Mouse (Mus musculus) thymus, adult 2 months (tissue): ENCODE data around the gene Dynlrb1. TPM values are rescaled to one million over a fixed set of nuclear protein-coding genes. Genes with fewer than 3 reads are reported as not detected.

Experiments used
- DNase-seq: peaks from one replicate; pipeline ENCODE4 v3.0.0; 2021
- H3K27ac ChIP-seq: fragments of 200-500 bp; 2 replicates; pipeline ENCODE4 v1.5.1; 2012; ENCODE audit warnings: low read length, control low read depth; ENCODE audit not compliant: control insufficient read depth, insufficient read depth
- H3K27me3 ChIP-seq: fragments of 200-500 bp; 2 replicates; pipeline ENCODE4 v1.6.1; 2012; ENCODE audit warnings: mild to moderate bottlenecking, low read length, moderate library complexity, mixed read lengths; ENCODE audit not compliant: control insufficient read depth, insufficient read depth
- H3K36me3 ChIP-seq: fragments of 200-500 bp; 2 replicates; pipeline ENCODE4 v1.6.1; 2012; ENCODE audit warnings: mild to moderate bottlenecking, low read length, moderate library complexity; ENCODE audit not compliant: control insufficient read depth, insufficient read depth
- H3K4me1 ChIP-seq: fragments of 200-500 bp; replicated peaks from 2 replicates; pipeline ENCODE4 v1.6.1; 2012; ENCODE audit warnings: low read length; ENCODE audit not compliant: control insufficient read depth, insufficient read depth
- H3K4me3 ChIP-seq: fragments of 200-500 bp; 2 replicates; pipeline ENCODE4 v1.5.1; 2012; ENCODE audit warnings: mild to moderate bottlenecking, low read length, control low read depth, moderate library complexity; ENCODE audit not compliant: control insufficient read depth, insufficient read depth
- CTCF ChIP-seq: fragments of 200-500 bp; IDR thresholded peaks from 2 replicates; pipeline ENCODE4 v1.5.1; 2012; ENCODE audit warnings: mild to moderate bottlenecking, control low read depth, low read length, moderate library complexity, borderline replicate concordance; ENCODE audit not compliant: control insufficient read depth, poor library complexity, insufficient read depth; ENCODE audit errors: extremely low read depth
- POLR2A ChIP-seq: fragments of 200-500 bp; IDR thresholded peaks from 2 replicates; pipeline ENCODE4 v1.6.1; 2012; ENCODE audit warnings: mild to moderate bottlenecking, low read length, control low read depth, moderate library complexity; ENCODE audit not compliant: control insufficient read depth, poor library complexity, insufficient read depth; ENCODE audit errors: extremely low read depth
- WGBS: fragments of 180-500 bp; shearing (Covaris S2); methylation state at CpG from one replicate; pipeline ENCODE4 v1.1.7; 2018; 5-methylcytosine and 5-hydroxymethylcytosine counted together
- polyA plus RNA-seq: library from polyadenylated mRNA; depleted of rRNA; stranded (reverse); fragments of >200 nt; gene quantifications from 2 replicates; pipeline ENCODE4 v1.2.3, GENCODE M21; 2012; rRNA removed

Gene Dynlrb1
- polyA plus RNA-seq, 1 experiment, result 303 TPM

DNA sequence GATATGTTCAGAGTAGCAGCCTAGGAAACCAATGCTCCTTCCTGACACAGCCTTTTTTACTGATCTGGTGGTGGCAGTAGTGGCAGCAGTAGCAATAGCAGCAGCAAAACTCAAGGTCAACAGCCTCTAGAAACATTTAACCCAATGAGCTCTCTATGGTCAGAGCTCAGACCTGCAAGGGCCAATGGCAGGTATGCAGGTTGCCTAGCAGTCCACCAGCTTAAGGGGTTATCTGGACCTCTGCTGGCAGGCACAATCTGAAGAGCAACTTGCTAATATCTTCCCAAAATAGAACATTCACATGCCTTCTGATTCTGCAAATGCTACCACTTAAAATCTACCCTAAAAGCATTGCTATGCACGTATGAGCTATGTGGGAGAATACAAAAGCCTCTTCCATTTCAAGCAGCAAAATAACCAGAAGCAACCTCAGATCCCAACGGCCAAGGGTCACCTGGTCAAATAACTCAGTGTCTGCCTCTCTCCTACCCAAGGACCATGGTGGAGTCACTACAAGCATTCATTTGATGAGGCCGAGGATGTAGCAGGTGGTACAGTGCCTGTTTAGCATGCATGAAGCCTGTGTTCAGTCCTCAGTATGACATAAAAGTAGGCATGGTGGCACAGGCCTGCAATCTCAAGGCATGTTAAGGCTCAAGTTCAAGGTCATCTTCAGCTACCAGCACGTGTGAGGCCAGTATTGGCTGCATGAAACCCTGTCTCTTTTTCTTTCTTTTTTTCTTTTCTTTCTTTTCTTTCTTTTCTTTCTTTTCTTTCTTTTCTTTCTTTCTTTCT is 51.3 kb downstream of the Dynlrb1 start:
- no peaks in the 10 kb centered on the region for H3K4me1 ChIP-seq
- WGBS, result 96% methylated on average over 4 of the region's 4 CpGs
- DNase-seq, result no peak
- H3K27ac ChIP-seq, result no peak overlapping the region
- no peaks in the 10 kb centered on the region for H3K36me3 ChIP-seq
- H3K4me3 ChIP-seq, result no peak overlapping the region
- TF ChIP-seq POLR2A (no peak), CTCF (no peak)
- no peaks in the 10 kb centered on the region for H3K27me3 ChIP-seq

DNA sequence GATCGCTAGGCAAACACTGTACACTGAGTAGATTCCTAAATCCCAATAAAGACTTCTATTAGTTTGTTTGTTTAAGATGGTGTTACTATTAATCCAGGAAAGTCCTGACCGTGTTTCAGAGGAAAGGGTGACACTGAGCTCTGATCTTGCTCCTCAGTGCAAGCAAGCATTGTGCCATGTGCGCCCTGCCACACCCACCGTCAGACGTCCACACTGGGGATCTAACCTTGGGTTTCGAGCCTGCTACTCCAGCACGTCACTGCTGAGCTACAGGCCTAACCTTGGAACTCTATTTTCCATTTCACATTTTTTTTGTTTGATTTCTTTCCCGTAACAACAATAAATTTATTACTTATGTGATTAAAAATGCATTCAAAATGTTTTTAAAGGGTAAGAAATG is 53.7 kb downstream of the Dynlrb1 start:
- H3K27ac ChIP-seq, result no peak overlapping the region
- H3K4me1 ChIP-seq, result no peaks in the 10 kb centered on the region
- DNase-seq, result no peak
- 95% methylated on average over 8 of the region's 8 CpGs for WGBS
- H3K27me3 ChIP-seq, result no peaks in the 10 kb centered on the region
- no peaks in the 10 kb centered on the region for H3K36me3 ChIP-seq
- TF ChIP-seq POLR2A, result no peak
- H3K4me3 ChIP-seq, result no peak overlapping the region

DNA sequence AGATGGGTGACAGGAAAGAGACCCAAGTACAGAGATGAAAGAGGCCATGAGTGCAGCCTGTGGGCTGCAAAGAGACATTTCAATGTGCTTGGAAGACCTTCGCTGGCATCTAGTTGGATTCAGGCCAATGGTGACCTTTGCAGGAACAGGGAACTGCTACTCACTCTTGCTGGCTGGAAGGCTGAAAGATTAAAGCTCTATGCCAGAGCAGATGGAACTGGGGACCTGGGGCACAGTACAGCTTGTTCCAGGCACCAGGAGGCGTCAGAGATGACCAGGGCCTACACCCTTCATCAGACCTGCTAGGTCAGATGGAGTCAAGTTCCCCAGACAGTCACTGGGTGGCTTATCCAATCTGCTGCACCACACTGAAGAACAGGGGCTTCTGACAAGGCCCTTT is 57.0 kb downstream of the Dynlrb1 start:
- DNase-seq, result no peak
- no peaks in the 10 kb centered on the region for H3K27me3 ChIP-seq
- 96% methylated on average over 2 of the region's 2 CpGs for WGBS
- H3K4me3 ChIP-seq, result no peak overlapping the region
- TF ChIP-seq CTCF (no peak), POLR2A (no peak)
- no peaks in the 10 kb centered on the region for H3K4me1 ChIP-seq
- peaks cover 18% of the 10 kb centered on the region for H3K36me3 ChIP-seq
- H3K27ac ChIP-seq, result no peak overlapping the region

GRCm38 (mm10) chr2:155293946-155294345 is 57.6 kb downstream of the Dynlrb1 start:
- Histone ChIP-seq H3K27ac (no peak overlapping the region), H3K36me3 (peaks cover 23% of the 10 kb centered on the region), H3K27me3 (no peaks in the 10 kb centered on the region), H3K4me1 (no peaks in the 10 kb centered on the region), H3K4me3 (no peak overlapping the region)
- TF ChIP-seq CTCF (no peak), POLR2A (no peak)
- 96% methylated on average over 4 of the region's 4 CpGs for WGBS
- no peak for DNase-seq

- H3K27ac ChIP-seq, result no peak overlapping the region
- WGBS, result 89% methylated on average over 6 of the region's 6 CpGs
Observed at GRCm38 (mm10) chr2:155295453-155295852, 59.1 kb downstream of the Dynlrb1 start.

DNA sequence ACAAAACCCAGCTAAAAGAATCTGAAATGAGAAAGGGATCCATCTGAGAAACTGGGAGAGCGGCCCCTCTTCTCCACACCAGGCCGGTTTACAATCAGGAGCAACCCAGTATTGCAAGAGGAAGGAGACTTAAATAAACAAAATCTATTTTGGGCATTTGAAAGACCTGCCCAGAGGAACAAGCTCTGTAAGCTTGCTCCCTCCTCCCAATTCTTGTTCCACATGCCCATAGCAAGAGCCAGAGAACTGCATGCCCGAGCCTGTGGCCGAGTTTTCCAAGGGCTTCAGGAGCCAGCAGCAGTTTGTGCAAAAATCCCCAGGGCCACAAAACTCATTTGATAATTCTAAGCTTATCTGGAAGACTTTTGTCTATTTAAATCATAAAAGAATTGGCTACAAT is 63.2 kb downstream of the Dynlrb1 start:
- H3K4me1 ChIP-seq, result no peaks in the 10 kb centered on the region
- WGBS, result 92% methylated on average over 4 of the region's 4 CpGs
- H3K27ac ChIP-seq, result no peak overlapping the region
- DNase-seq, result no peak
- TF ChIP-seq CTCF (no peak), POLR2A (no peak)
- peaks cover 31% of the 10 kb centered on the region for H3K36me3 ChIP-seq
- no peak overlapping the region for H3K4me3 ChIP-seq
- no peaks in the 10 kb centered on the region for H3K27me3 ChIP-seq

More at GRCm38 (mm10) chr2:155295453-155295852, 59.1 kb downstream of the Dynlrb1 start:
- TF ChIP-seq POLR2A (no peak), CTCF (no peak)
- Histone ChIP-seq H3K36me3 (peaks cover 27% of the 10 kb centered on the region), H3K4me3 (no peak overlapping the region), H3K4me1 (no peaks in the 10 kb centered on the region), H3K27me3 (no peaks in the 10 kb centered on the region)
- no peak for DNase-seq

Other genes with a start within 250 kb of the Dynlrb1 start
- 0.06 and 0.16 TPM in 2 replicates for gene Gm14226, start 218.3 kb upstream of the Dynlrb1 start, polyA plus RNA-seq
- 90.7 and 99.4 TPM in 2 replicates for gene Ahcy, start 162.0 kb upstream of the Dynlrb1 start, polyA plus RNA-seq
- 15.4 and 16.9 TPM in 2 replicates for gene Itch, start 103.0 kb upstream of the Dynlrb1 start, polyA plus RNA-seq
- gene Map1lc3a, start 39.8 kb downstream of the Dynlrb1 start, polyA plus RNA-seq, result 159 and 161 TPM in 2 replicates
- gene Pigu, start 120.9 kb downstream of the Dynlrb1 start, polyA plus RNA-seq, result 40.2 and 45.7 TPM in 2 replicates
- 85.4 and 89.8 TPM in 2 replicates for gene Trp53inp2, start 144.5 kb downstream of the Dynlrb1 start, polyA plus RNA-seq
- gene Ncoa6, start 237.4 kb downstream of the Dynlrb1 start, polyA plus RNA-seq, result 32.8 and 40.5 TPM in 2 replicates